Mouse (Mus musculus): ENCODE data around the gene Ipp. TPM values are rescaled to one million over a fixed set of nuclear protein-coding genes. Genes with fewer than 3 reads are reported as not detected.

Ipp gene
- total and polyA plus RNA-seq, 3 experiments, result 8.4 to 8.8 TPM; not detected in 1

- TF ChIP-seq ETS1 (IDR thresholded peaks at IDR 0.05; ENCODE audit: low read depth, low read length) (no peak), MYB (IDR thresholded peaks at IDR 0.05; ENCODE audit: low read depth, low read length) (no peak), MAX (IDR thresholded peaks at IDR 0.05; ENCODE audit: low read length) (no peak), NELFE (IDR thresholded peaks at IDR 0.05; ENCODE audit: low read depth, low read length) (no peak), CTCF (IDR thresholded peaks at IDR 0.05 in 2 of 3, conservative IDR thresholded peaks at IDR 0.05 in 1 of 3; ENCODE audit: control insufficient read depth in 1 of 3, insufficient read depth in 1 of 3, low read depth in 2 of 3, low read length in 3 of 3, poor library complexity in 1 of 3, severe bottlenecking in 1 of 3) (no peak), NRF1 (IDR thresholded peaks at IDR 0.05; ENCODE audit: insufficient read depth, low read depth, low read length, poor library complexity, severe bottlenecking) (no peak), BHLHE40 (IDR thresholded peaks at IDR 0.05; ENCODE audit: borderline replicate concordance, low read depth, low read length) (no peak), ZC3H11A (IDR thresholded peaks at IDR 0.05; ENCODE audit: low read depth, low read length) (no peak), TAL1 (IDR thresholded peaks at IDR 0.05; ENCODE audit: low read length) (no peak), RAD21 (IDR thresholded peaks at IDR 0.05; ENCODE audit: low read depth, low read length) (no peak), HCFC1 (IDR thresholded peaks at IDR 0.05; ENCODE audit: low read depth, low read length) (no peak), ELF1 (IDR thresholded peaks at IDR 0.05; ENCODE audit: low read depth, low read length) (no peak), MXI1 (IDR thresholded peaks at IDR 0.05; ENCODE audit: low read depth, low read length) (no peak), EP300 (IDR thresholded peaks at IDR 0.05; ENCODE audit: low read depth in 1 of 2, low read length in 2 of 2) (no peak)
- H3K9me3 ChIP-seq (replicated peaks; ENCODE audit: insufficient read depth, low read length), result no peaks in the 10 kb centered on the region
- no peak overlapping the region for H3K4me3 ChIP-seq (ENCODE audit: control insufficient read depth in 1 of 2, insufficient read depth in 1 of 2, low read depth in 2 of 2, low read length in 2 of 2)
- no peaks in the 10 kb centered on the region for H3K4me1 ChIP-seq (ENCODE audit: control insufficient read depth in 1 of 2, insufficient read depth in 2 of 2, low read length in 2 of 2)
- H3K79me2 ChIP-seq (ENCODE audit: control insufficient read depth, insufficient read depth, low read length, poor library complexity), result no peaks in the 10 kb centered on the region
- DNase-seq (ENCODE audit: low read depth, low spot score), result no peak
- H3K27ac ChIP-seq (ENCODE audit: control insufficient read depth, low read depth, low read length), result no peak overlapping the region
- no peaks in the 10 kb centered on the region for H3K27me3 ChIP-seq (ENCODE audit: control insufficient read depth in 1 of 2, insufficient read depth in 2 of 2, low read length in 2 of 2)
- H3K9ac ChIP-seq (ENCODE audit: control insufficient read depth, low read depth, low read length, poor library complexity, severe bottlenecking), result no peak overlapping the region
- H3K36me3 ChIP-seq (ENCODE audit: control insufficient read depth in 1 of 2, insufficient read depth in 2 of 2, low read length in 2 of 2), result no peaks in the 10 kb centered on the region
Observed at GRCm38 (mm10) chr4:116536351-116536750, 29.0 kb downstream of the Ipp start.

GRCm38 (mm10) chr4:116537737-116538136 is 30.4 kb downstream of the Ipp start:
- Histone ChIP-seq H3K4me3 (ENCODE audit: control insufficient read depth in 1 of 2, insufficient read depth in 1 of 2, low read depth in 2 of 2, low read length in 2 of 2) (no peak overlapping the region), H3K27ac (ENCODE audit: control insufficient read depth, low read depth, low read length) (no peak overlapping the region), H3K79me2 (ENCODE audit: control insufficient read depth, insufficient read depth, low read length, poor library complexity) (no peaks in the 10 kb centered on the region), H3K9ac (ENCODE audit: control insufficient read depth, low read depth, low read length, poor library complexity, severe bottlenecking) (no peak overlapping the region), H3K27me3 (ENCODE audit: control insufficient read depth in 1 of 2, insufficient read depth in 2 of 2, low read length in 2 of 2) (no peaks in the 10 kb centered on the region), H3K4me1 (ENCODE audit: control insufficient read depth in 1 of 2, insufficient read depth in 2 of 2, low read length in 2 of 2) (no peaks in the 10 kb centered on the region), H3K9me3 (replicated peaks; ENCODE audit: insufficient read depth, low read length) (no peaks in the 10 kb centered on the region), H3K36me3 (ENCODE audit: control insufficient read depth in 1 of 2, insufficient read depth in 2 of 2, low read length in 2 of 2) (no peaks in the 10 kb centered on the region)
- TF ChIP-seq MYC (IDR thresholded peaks at IDR 0.05; ENCODE audit: low read depth, low read length) (no peak), CTCF (IDR thresholded peaks at IDR 0.05 in 2 of 3, conservative IDR thresholded peaks at IDR 0.05 in 1 of 3; ENCODE audit: control insufficient read depth in 1 of 3, insufficient read depth in 1 of 3, low read depth in 2 of 3, low read length in 3 of 3, poor library complexity in 1 of 3, severe bottlenecking in 1 of 3) (no peak), POLR2AphosphoS2 (IDR thresholded peaks at IDR 0.05; ENCODE audit: low read length) (no peak), EP300 (IDR thresholded peaks at IDR 0.05; ENCODE audit: low read depth in 1 of 2, low read length in 2 of 2) (no peak), GABPA (IDR thresholded peaks at IDR 0.05; ENCODE audit: low read depth, low read length) (no peak), SMC3 (IDR thresholded peaks at IDR 0.05; ENCODE audit: low read depth, low read length) (no peak), GATA1 (IDR thresholded peaks at IDR 0.05; ENCODE audit: low read depth, low read length) (no peak), POLR2A (IDR thresholded peaks at IDR 0.05; ENCODE audit: control insufficient read depth in 1 of 2, insufficient read depth in 1 of 2, low read depth in 1 of 2, low read length in 2 of 2, poor library complexity in 1 of 2) (no peak), CHD1 (IDR thresholded peaks at IDR 0.05; ENCODE audit: low read depth, low read length) (no peak), USF1 (IDR thresholded peaks at IDR 0.05; ENCODE audit: low read depth, low read length) (no peak)
- DNase-seq (ENCODE audit: low read depth, low spot score), result no peak
